Mouse (Mus musculus): ENCODE measurements around the gene Kif1b. TPM values are rescaled to one million over a fixed set of nuclear protein-coding genes. Genes with fewer than 3 reads are reported as not detected.

Kif1b gene
- polyA plus RNA-seq (2015; fragmentation: Nextera tagmentation; extraction: Ambion mirVana) = 18.1 and 24.7 TPM in 2 replicates

GRCm38 (mm10) chr4:149307596-149308490 is at the start of gene Kif1b:
Gene Kif1b, minus strand, starts transcription at chr4:149307693.

GRCm38 (mm10) chr4:149166215-149166946 is 141.1 kb downstream of the Kif1b start, which contains the start of gene Pgd:
Gene Pgd, minus strand, starts transcription at chr4:149166771.

GRCm38 (mm10) chr4:149136982-149137770 is 170.3 kb downstream of the Kif1b start, which contains the start of gene Cenps:
Gene Cenps, minus strand, starts transcription at chr4:149137629.

GRCm38 (mm10) chr4:149126663-149127062 is 180.8 kb downstream of the Kif1b start, which contains the start of gene Cort:
Gene Cort, minus strand, starts transcription at chr4:149126763.

Other genes starting within 250 kb of the Kif1b start
- gene Pex14, start 207.8 kb downstream of the Kif1b start, polyA plus RNA-seq (2015; fragmentation: Nextera tagmentation; extraction: Ambion mirVana) = 64.9 and 65.1 TPM in 2 replicates
- gene Dffa, start 203.5 kb downstream of the Kif1b start, polyA plus RNA-seq (2015; fragmentation: Nextera tagmentation; extraction: Ambion mirVana) = 21.9 and 22.6 TPM in 2 replicates
- gene Cort, start 180.9 kb downstream of the Kif1b start, polyA plus RNA-seq (2015; fragmentation: Nextera tagmentation; extraction: Ambion mirVana) = 0.25 TPM in 1 of 2 replicates, not detected in the other
- 10.0 and 14.1 TPM in 2 replicates for gene Cenps, start 170.1 kb downstream of the Kif1b start, polyA plus RNA-seq (2015; fragmentation: Nextera tagmentation; extraction: Ambion mirVana)
- gene Pgd, start 140.9 kb downstream of the Kif1b start, polyA plus RNA-seq (2015; fragmentation: Nextera tagmentation; extraction: Ambion mirVana) = 85.1 and 102 TPM in 2 replicates
- 19.8 and 20.5 TPM in 2 replicates for gene Ube4b, start 119.1 kb upstream of the Kif1b start, polyA plus RNA-seq (2015; fragmentation: Nextera tagmentation; extraction: Ambion mirVana)
- gene Rbp7, start 147.3 kb upstream of the Kif1b start, polyA plus RNA-seq (2015; fragmentation: Nextera tagmentation; extraction: Ambion mirVana) = 0.51 and 1.5 TPM in 2 replicates
- gene Tmem274, start 169.7 kb upstream of the Kif1b start, polyA plus RNA-seq (2015; fragmentation: Nextera tagmentation; extraction: Ambion mirVana) = not detected in 2 replicates
- gene Nmnat1, start 177.5 kb upstream of the Kif1b start, polyA plus RNA-seq (2015; fragmentation: Nextera tagmentation; extraction: Ambion mirVana) = 9.2 and 9.7 TPM in 2 replicates
- gene Lzic, start 177.5 kb upstream of the Kif1b start, polyA plus RNA-seq (2015; fragmentation: Nextera tagmentation; extraction: Ambion mirVana) = 26.0 and 28.8 TPM in 2 replicates
- gene Ctnnbip1, start 210.5 kb upstream of the Kif1b start, polyA plus RNA-seq (2015; fragmentation: Nextera tagmentation; extraction: Ambion mirVana) = 28.6 and 34.1 TPM in 2 replicates

All from urinary bladder, postnatal 0 days (tissue).